Mouse (Mus musculus) G1E (cell line): ENCODE measurements around the gene Abr. TPM values are rescaled to one million over a fixed set of nuclear protein-coding genes. Genes with fewer than 3 reads are reported as not detected.

Source experiments
- ATAC-seq: 2 replicates; pipeline ENCODE4 v1.8.0; 2016; ENCODE audit warnings: mild to moderate bottlenecking; ENCODE audit not compliant: insufficient number of reproducible peaks, poor library complexity, low FRiP score, severe bottlenecking; ENCODE audit errors: extremely low read depth
- DNase-seq: peaks from one replicate; pipeline ENCODE4 v3.0.0; 2012; ENCODE audit warnings: low spot score
- H3K27me3 ChIP-seq: 2 replicates; pipeline ENCODE4 v1.6.1; 2012; ENCODE audit warnings: mild to moderate bottlenecking, low read length, inconsistent platforms; ENCODE audit not compliant: insufficient read depth
- H3K36me3 ChIP-seq: replicated peaks from 2 replicates; pipeline ENCODE3; 2012; ENCODE audit warnings: mild to moderate bottlenecking, inconsistent platforms
- H3K4me1 ChIP-seq: 2 replicates; pipeline ENCODE4 v1.6.1; 2012; ENCODE audit warnings: low read depth, low read length, inconsistent platforms, mixed read lengths; ENCODE audit not compliant: insufficient read depth
- H3K4me3 ChIP-seq: 2 replicates; pipeline ENCODE4 v1.5.1; 2012; ENCODE audit warnings: low read depth, mild to moderate bottlenecking, inconsistent platforms, low read length, moderate library complexity, mixed read lengths
- H3K9me3 ChIP-seq: replicated peaks from 2 replicates; pipeline ENCODE4 v1.6.1; 2012; ENCODE audit warnings: inconsistent platforms
- CTCF ChIP-seq: IDR thresholded peaks from 2 replicates; pipeline ENCODE4 v1.5.1; 2012; ENCODE audit warnings: low read depth, low read length, inconsistent platforms, mixed read lengths
- GATA1 ChIP-seq: IDR thresholded peaks from 2 replicates; pipeline ENCODE4 v1.6.1; 2012; ENCODE audit warnings: borderline replicate concordance, low read length, inconsistent platforms, mixed read lengths
- GATA2 ChIP-seq: IDR thresholded peaks from 2 replicates; pipeline ENCODE4 v1.6.1; 2012; ENCODE audit warnings: low read depth, low read length, inconsistent platforms, borderline replicate concordance
- POLR2AphosphoS5 ChIP-seq: IDR thresholded peaks from 2 replicates; pipeline ENCODE4 v1.6.1; 2012; ENCODE audit warnings: low read depth, low read length, inconsistent platforms; ENCODE audit not compliant: insufficient replicate concordance
- TAL1 ChIP-seq: conservative IDR thresholded peaks from 2 replicates; pipeline ENCODE4 v1.6.1; 2012; ENCODE audit warnings: low read depth, low read length, inconsistent platforms, mixed read lengths
- polyA plus RNA-seq: library from polyadenylated mRNA; stranded (reverse); fragments of >175 nt; gene quantifications from 2 replicates; pipeline ENCODE4 v1.2.3, GENCODE M21; 2012
- total RNA-seq, 2 experiments: library from RNA; stranded (forward) in 1 of 2; stranded (reverse) in 1 of 2; fragments of 200-1000 nt in 1 of 2; fragments of >200 nt in 1 of 2; fragmentation: Nextera tagmentation in 1 of 2; gene quantifications; 2 replicates each; pipeline ENCODE4 v1.2.3; 2014 to 2017

The Abr gene
- total and polyA plus RNA-seq, 3 experiments = 0.82 TPM; not detected in 2

DNA sequence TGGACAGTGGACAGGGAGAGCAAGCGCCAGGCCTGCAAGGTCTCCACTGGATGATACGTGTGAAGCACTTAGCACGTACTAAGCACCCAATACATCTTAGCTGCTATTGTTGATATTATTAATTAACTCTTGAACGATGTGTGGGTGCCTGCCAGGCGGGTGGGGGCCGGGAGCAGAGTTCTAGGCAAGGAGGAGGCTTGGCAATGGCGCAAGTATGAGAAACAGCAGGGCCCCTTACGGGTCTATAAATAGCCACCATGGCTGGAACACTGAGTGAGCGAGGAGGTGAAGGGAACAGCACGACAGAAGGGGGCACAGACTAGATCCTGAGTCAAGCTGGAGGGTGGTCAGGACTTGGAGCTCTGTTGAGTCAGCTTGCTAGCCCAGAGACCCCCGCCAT, 107.0 kb downstream of the Abr start:
- Histone ChIP-seq H3K27me3 (peaks cover 18% of the 10 kb centered on the region), H3K9me3 (no peaks in the 10 kb centered on the region), H3K36me3 (no peaks in the 10 kb centered on the region), H3K4me3 (no peak overlapping the region), H3K4me1 (no peaks in the 10 kb centered on the region)
- TF ChIP-seq POLR2AphosphoS5 = no peak
- no peak for TF ChIP-seq TAL1
- TF ChIP-seq CTCF = no peak
- no peak for TF ChIP-seq GATA1
- TF ChIP-seq GATA2 = no peak
- DNase-seq (no peak), ATAC-seq (no peak)

DNA sequence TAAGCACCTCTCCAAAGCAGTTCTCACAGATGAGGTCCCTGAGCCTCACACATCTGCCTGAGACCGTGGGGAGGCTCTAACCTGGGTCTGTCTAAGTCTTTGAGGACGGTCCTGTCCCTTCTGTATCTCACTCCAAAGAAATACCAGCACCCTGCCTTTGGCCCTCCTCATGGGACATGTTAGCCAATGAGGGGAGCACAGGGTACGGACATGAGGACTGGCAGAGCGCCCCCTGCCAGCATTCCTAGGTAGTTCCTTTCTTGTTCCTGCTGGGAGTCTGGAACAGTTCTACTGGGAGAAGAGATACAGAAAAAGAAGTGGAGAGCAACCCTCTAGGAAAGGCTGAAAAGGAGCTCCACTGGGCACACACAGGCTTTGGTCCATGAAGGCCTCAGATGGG, 111.1 kb downstream of the Abr start:
- no peak for TF ChIP-seq TAL1
- TF ChIP-seq POLR2AphosphoS5 = no peak
- TF ChIP-seq GATA2 = no peak
- TF ChIP-seq GATA1 = no peak
- TF ChIP-seq CTCF = no peak
- Histone ChIP-seq H3K4me1 (no peaks in the 10 kb centered on the region; the same call in 1 of the 2 replicates), H3K4me3 (no peak overlapping the region), H3K9me3 (no peaks in the 10 kb centered on the region), H3K36me3 (no peaks in the 10 kb centered on the region), H3K27me3 (peaks cover 16% of the 10 kb centered on the region; the same call in 1 of the 2 replicates)
- ATAC-seq (no peak), DNase-seq (no peak)

GRCm38 (mm10) chr11:76509751-76510723, 112.1 kb downstream of the Abr start:
- ATAC-seq (no peak), DNase-seq (no peak)
- TF ChIP-seq GATA2 (no peak), GATA1 (no peak), POLR2AphosphoS5 (no peak), TAL1 (no peak), CTCF (no peak)
- Histone ChIP-seq H3K9me3 (no peaks in the 10 kb centered on the region), H3K27me3 (peaks cover 14% of the 10 kb centered on the region; the same call in 1 of the 2 replicates), H3K36me3 (no peaks in the 10 kb centered on the region), H3K4me1 (no peaks in the 10 kb centered on the region; the same call in 1 of the 2 replicates), H3K4me3 (no peak overlapping the region)

DNA sequence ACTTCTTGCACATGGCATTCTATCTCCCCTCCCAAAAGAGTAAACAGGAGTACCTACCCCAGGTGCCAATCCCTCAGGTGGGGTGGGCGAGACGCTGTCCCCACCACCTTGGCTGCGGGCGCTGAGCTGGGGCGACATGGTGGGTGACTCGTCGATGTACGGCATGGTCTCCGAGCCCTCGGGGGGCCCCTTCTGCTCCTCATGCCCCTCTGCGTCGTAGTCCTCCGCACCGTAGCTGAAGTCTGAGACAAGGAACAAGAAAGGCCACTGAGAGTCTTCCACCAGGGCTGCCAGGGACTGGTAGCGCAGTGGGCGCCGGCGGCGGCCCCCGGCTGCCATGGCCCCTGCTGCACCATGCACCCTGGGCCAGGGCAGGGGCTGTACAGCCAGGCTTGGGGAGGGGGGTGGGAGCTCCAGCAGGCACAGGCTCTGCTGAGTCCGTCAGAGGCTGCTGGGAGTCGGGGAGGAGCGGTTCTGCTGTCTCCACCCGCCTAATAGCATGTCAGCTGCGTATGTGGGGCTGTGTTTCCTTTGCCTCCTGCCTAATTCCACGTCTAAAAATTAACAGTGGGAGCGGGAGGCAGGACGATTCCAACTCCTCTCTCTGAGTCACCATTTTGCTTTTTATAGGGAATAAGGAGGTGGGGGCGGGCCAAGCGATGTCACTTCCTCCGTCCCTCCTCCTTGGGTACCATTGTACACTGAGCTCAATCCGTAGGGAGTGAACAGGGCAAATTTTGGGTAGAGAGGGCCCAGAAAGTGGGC, 113.1 kb downstream of the Abr start:
- no peak for TF ChIP-seq CTCF
- no peak for TF ChIP-seq GATA2
- no peak for TF ChIP-seq POLR2AphosphoS5
- TF ChIP-seq GATA1 = no peak
- TF ChIP-seq TAL1 = no peak
- ATAC-seq = no peak
- no peaks in the 10 kb centered on the region; the same call in 1 of the 2 replicates for H3K4me1 ChIP-seq
- H3K9me3 ChIP-seq = no peaks in the 10 kb centered on the region
- H3K27me3 ChIP-seq = peaks cover 14% of the 10 kb centered on the region; the same call in 1 of the 2 replicates
- H3K4me3 ChIP-seq = no peak overlapping the region
- no peak for DNase-seq
- H3K36me3 ChIP-seq = no peaks in the 10 kb centered on the region

GRCm38 (mm10) chr11:76508125-76508524, 114.0 kb downstream of the Abr start:
- H3K36me3 ChIP-seq = no peaks in the 10 kb centered on the region
- TF ChIP-seq TAL1 (no peak), CTCF (no peak)
- no peak overlapping the region for H3K4me3 ChIP-seq
- no peaks in the 10 kb centered on the region; the same call in 1 of the 2 replicates for H3K4me1 ChIP-seq
- ATAC-seq (no peak), DNase-seq (no peak)
- no peaks in the 10 kb centered on the region for H3K9me3 ChIP-seq
- peaks cover 14% of the 10 kb centered on the region; the same call in 1 of the 2 replicates for H3K27me3 ChIP-seq
